Mouse (Mus musculus): ENCODE data around the gene Gm49342. TPM values are rescaled to one million over a fixed set of nuclear protein-coding genes. Genes with fewer than 3 reads are reported as not detected.

Gene Gm49342
- total RNA-seq, 4 experiments from 2014 or later: 25.4 to 40.6 (median 33.0) TPM

GRCm38 (mm10) chr14:50987668-50988067, 43.4 kb downstream of the Gm49342 start:
- peak; percentile 48 for DNase-seq

DNA sequence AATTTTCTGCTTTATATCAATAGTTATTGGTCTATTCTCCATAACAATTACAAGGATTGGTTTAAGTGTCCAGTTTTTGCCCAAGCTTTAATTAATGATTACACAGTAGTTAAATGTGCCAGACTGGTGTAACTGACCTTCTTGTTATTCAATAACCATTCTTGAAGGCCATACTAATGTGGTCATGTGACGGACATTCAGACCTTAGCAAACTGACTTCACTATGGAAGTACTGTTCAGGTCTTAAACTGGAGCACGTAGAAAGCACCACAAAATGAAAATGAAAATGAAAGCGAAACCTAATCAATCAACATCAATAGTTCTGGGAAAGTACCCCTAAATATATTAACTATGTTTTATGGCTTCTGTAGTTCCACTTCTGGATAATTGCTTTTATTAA, 46.7 kb downstream of the Gm49342 start:
- no peak for DNase-seq

DNA sequence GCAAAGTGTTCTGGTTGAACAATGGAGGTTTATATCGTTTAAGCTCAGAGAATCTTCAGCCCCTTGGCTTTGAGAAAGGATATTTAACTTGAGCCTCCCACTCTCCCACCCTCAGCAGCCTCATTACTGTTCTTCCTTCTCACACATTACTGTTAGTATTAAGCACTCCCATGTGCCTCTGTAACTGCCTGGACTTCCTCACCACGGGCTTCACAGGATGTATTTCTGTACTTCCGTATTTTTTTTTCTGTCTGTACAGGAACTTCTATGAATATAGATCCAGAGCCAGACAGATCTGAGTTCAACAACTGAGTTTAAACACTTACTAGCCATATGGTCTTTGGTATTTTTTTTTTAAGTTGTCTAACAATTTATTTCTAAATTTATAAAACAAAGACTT, 52.8 kb downstream of the Gm49342 start:
- DNase-seq: no peak

GRCm38 (mm10) chr14:50997999-50998666, 53.8 kb downstream of the Gm49342 start:
- DNase-seq: no peak

DNA sequence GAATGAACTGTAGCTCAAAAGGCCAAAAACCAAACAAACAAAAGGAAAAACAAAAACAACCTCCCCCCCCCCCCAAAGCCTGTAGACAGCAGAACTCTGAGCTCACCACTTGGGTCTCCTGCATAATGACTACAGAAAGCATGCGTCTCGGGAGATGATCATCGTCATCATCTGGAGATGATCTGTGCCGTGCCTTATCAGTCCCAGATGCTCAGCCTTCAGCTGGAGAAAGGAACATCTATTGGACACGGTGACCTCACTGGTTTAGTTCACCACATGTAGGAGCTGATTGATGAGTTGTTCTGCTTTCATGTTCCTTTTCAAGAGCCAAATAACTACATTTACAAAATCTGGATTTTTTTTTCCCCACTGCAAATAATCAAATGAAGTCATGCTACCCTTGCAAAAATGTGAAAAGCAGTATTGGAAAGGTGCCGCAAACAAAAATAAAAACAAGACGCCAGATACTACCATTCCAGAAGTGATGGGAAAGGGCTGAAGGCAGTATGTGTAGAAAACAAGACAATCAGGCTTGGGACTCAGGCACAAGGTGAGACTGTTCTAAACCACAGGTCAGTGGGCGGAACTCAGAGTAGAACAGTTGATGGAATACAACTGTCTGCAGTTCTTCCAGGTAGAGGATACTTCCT, 63.0 kb downstream of the Gm49342 start, which contains the start of gene Rnase10:
Gene Rnase10 (plus strand): TSS at position 600 of the 650 bp plus-strand sequence.
- no peak for DNase-seq

DNA sequence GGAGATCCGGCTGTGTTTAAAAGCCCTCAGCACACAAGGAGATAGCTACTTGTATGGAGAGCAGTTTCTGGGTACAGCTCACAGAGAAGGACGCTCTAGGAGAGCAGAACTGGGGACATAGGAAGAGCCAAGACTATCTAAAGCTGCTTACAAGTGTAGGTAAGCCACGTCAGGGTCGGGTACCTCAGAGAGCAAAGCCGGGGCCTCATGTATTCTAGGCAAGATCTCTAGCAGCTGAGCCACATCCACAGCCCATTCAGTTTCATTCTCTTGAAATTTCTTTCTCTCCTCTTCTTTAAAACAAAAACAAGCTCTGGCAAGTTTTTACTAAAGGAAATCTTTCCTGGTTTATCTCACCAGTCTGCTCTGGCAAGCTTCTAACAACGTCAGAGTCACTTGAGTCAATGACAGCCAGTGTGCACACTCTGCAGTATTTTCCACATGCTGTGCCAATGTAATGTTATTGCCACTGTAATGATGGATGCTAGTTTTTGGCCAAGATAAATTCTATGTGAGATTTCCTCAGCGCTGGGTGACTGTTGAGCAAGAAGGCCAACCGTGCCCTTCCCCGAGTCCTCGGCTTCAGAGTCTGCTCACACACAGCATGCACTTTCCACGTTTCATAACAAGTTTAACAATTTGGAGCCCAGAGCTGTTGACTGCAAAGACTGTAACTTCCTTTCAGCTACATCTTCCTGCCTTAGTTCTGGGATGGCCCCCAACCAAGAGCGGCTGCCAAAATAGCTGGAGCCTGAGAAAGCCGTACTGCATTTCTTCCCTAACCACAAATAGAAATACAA, 63.8 kb downstream of the Gm49342 start:
- peak; percentile 81 for DNase-seq

GRCm38 (mm10) chr14:51008781-51009180, 64.5 kb downstream of the Gm49342 start:
- DNase-seq: no peak

- DNase-seq: no peak
These were observed 65.3 kb downstream of the Gm49342 start for GRCm38 (mm10) chr14:51009572-51009971.

Other genes starting within 250 kb of the Gm49342 start
- not detected for gene Olfr748, start 237.1 kb upstream of the Gm49342 start, total RNA-seq (2022)
- not detected for gene Olfr749, start 199.4 kb upstream of the Gm49342 start, total RNA-seq (2022)
- 10 to 100 TPM; 40.9 to 57.7 (median 53.5) TPM for gene Ttc5, start 159.0 kb upstream of the Gm49342 start, total RNA-seq (2022)
- gene Ccnb1ip1, start 136.8 kb upstream of the Gm49342 start, total RNA-seq (2022): 1 to 10 TPM in 1 of 4 experiments, under 1 TPM in 1, not detected in 2; 0.58 to 1.8 TPM
- 10 to 100 TPM; 24.2 to 40.7 (median 31.3) TPM for gene Parp2, start 136.7 kb upstream of the Gm49342 start, total RNA-seq (2022)
- gene Tep1, start 74.0 kb upstream of the Gm49342 start, total RNA-seq (2022): 10 to 100 TPM; 25.5 to 33.6 (median 25.9) TPM
- gene Klhl33, start 47.0 kb upstream of the Gm49342 start, total RNA-seq (2022): 1 to 10 TPM; 1.0 to 3.4 (median 1.8) TPM
- 10 to 100 TPM; 44.8 to 55.6 (median 51.3) TPM for gene Osgep, start 19.6 kb upstream of the Gm49342 start, total RNA-seq (2022)
- gene Apex1, start 19.5 kb upstream of the Gm49342 start, total RNA-seq (2022): 10 to 100 TPM; 73.6 to 85.2 (median 74.1) TPM
- gene Pip4p1, start 13.7 kb upstream of the Gm49342 start, total RNA-seq (2022): 10 to 100 TPM; 62.3 to 74.8 (median 68.0) TPM
- 10 to 100 TPM; 26.5 to 35.8 (median 31.3) TPM for gene Pnp, start 13.4 kb upstream of the Gm49342 start, total RNA-seq (2022)
- gene Pnp2, start 11.5 kb downstream of the Gm49342 start, total RNA-seq (2022): 1 to 10 TPM; 1.8 to 2.5 (median 2.2) TPM
- under 1 TPM in 2 of 4 experiments, not detected in 2; 0.15 to 0.31 TPM for gene Rnase10, start 63.2 kb downstream of the Gm49342 start, total RNA-seq (2022)
- not detected for gene Rnase9, start 97.4 kb downstream of the Gm49342 start, total RNA-seq (2022)
- not detected for gene Rnase11, start 105.6 kb downstream of the Gm49342 start, total RNA-seq (2022)
- not detected for gene Rnase12, start 113.1 kb downstream of the Gm49342 start, total RNA-seq (2022)
- gene Olfr750, start 129.9 kb downstream of the Gm49342 start, total RNA-seq (2022): not detected
- 10 to 100 TPM; 48.1 to 69.1 (median 54.7) TPM for gene Rnase4, start 146.6 kb downstream of the Gm49342 start, total RNA-seq (2022)
- gene Ang, start 146.6 kb downstream of the Gm49342 start, total RNA-seq (2022): 1 to 10 TPM; 5.4 to 7.4 (median 6.4) TPM
- not detected for gene Eddm3b, start 169.9 kb downstream of the Gm49342 start, total RNA-seq (2022)
- 1 to 10 TPM; 1.4 to 4.0 (median 2.1) TPM for gene Rnase6, start 179.4 kb downstream of the Gm49342 start, total RNA-seq (2022)
- gene Rnase1, start 202.3 kb downstream of the Gm49342 start, total RNA-seq (2022): under 1 TPM in 1 of 4 experiments, not detected in 3; 0.28 TPM
- gene Rnase2b, start 217.7 kb downstream of the Gm49342 start, total RNA-seq (2022): not detected